Mouse (Mus musculus) midbrain, embryonic 16.5 days (tissue): ENCODE results near the gene Ankrd54. TPM values are rescaled to one million over a fixed set of nuclear protein-coding genes. Genes with fewer than 3 reads are reported as not detected.

Experiments used
- ATAC-seq: fragments of 200-750 bp; cut with Nextera tagmentation; 2 replicates; pipeline ENCODE4 v1.8.0; 2017; ENCODE audit warnings: moderate TSS enrichment
- H3K27ac ChIP-seq: fragments of 300-500 bp; sonication (generic); 2 replicates; pipeline ENCODE4 v1.5.1; 2014; ENCODE audit warnings: mild to moderate bottlenecking, low read length, mixed read lengths
- H3K27me3 ChIP-seq: fragments of 300-500 bp; sonication (generic); 2 replicates; pipeline ENCODE4 v1.6.1; 2014; ENCODE audit warnings: low read depth, low read length, mixed read lengths; ENCODE audit not compliant: control insufficient read depth, insufficient read depth
- H3K36me3 ChIP-seq: fragments of 300-500 bp; sonication (generic); 2 replicates; pipeline ENCODE4 v1.6.1; 2014; ENCODE audit warnings: mild to moderate bottlenecking, low read length, moderate library complexity, mixed read lengths; ENCODE audit not compliant: control insufficient read depth, insufficient read depth
- H3K4me1 ChIP-seq: fragments of 300-500 bp; sonication (generic); 2 replicates; pipeline ENCODE4 v1.6.1; 2014; ENCODE audit warnings: mild to moderate bottlenecking, low read length, mixed read lengths; ENCODE audit not compliant: control insufficient read depth, insufficient read depth
- H3K4me2 ChIP-seq: fragments of 300-500 bp; sonication (generic); 2 replicates; pipeline ENCODE4 v1.6.1; 2014; ENCODE audit warnings: mild to moderate bottlenecking, low read length, mixed read lengths
- H3K4me3 ChIP-seq: fragments of 300-500 bp; sonication (generic); 2 replicates; pipeline ENCODE4 v1.5.1; 2014; ENCODE audit warnings: low read depth, mild to moderate bottlenecking, low read length, moderate library complexity, mixed read lengths
- H3K9ac ChIP-seq: fragments of 300-500 bp; sonication (generic); 2 replicates; pipeline ENCODE4 v1.6.1; 2014; ENCODE audit warnings: low read depth, low read length, mixed read lengths
- H3K9me3 ChIP-seq: fragments of 300-500 bp; sonication (generic); replicated peaks from 2 replicates; pipeline ENCODE4 v1.6.1; 2014; ENCODE audit warnings: mild to moderate bottlenecking, low read length, mixed read lengths; ENCODE audit not compliant: control insufficient read depth, poor library complexity, severe bottlenecking
- WGBS: fragments of 180-500 bp; shearing (Covaris S2); extraction: QIAGEN DNeasy Blood & Tissue Kit; methylation state at CpG from one replicate; pipeline ENCODE4 v1.1.7; 2014; 5-methylcytosine and 5-hydroxymethylcytosine counted together
- polyA plus RNA-seq: library from polyadenylated mRNA; unstranded; fragments of >200 nt; fragmentation: Nextera tagmentation; extraction: Ambion mirVana; gene quantifications from 2 replicates; pipeline ENCODE4 v1.2.1, GENCODE M21; 2015

Ankrd54 gene
- polyA plus RNA-seq, 1 experiment from 2014 or later = 54.4 TPM

- WGBS = 83% methylated on average over 3 of the region's 3 CpGs
- H3K4me2 ChIP-seq = no peak overlapping the region
- H3K36me3 ChIP-seq = no peaks in the 10 kb centered on the region
- H3K9me3 ChIP-seq = no peaks in the 10 kb centered on the region
- no peak overlapping the region for H3K9ac ChIP-seq
- no peaks in the 10 kb centered on the region for H3K27me3 ChIP-seq
- no peak overlapping the region for H3K27ac ChIP-seq
- peaks cover 2% of the 10 kb centered on the region for H3K4me1 ChIP-seq
- no peak overlapping the region for H3K4me3 ChIP-seq
- ATAC-seq = no peak
Observed at GRCm38 (mm10) chr15:79068416-79068815, 5.7 kb upstream of the Ankrd54 start.

- ATAC-seq = no peak
- no peaks in the 10 kb centered on the region for H3K36me3 ChIP-seq
- no peak overlapping the region for H3K9ac ChIP-seq
- peaks cover 4% of the 10 kb centered on the region for H3K4me1 ChIP-seq
- H3K4me2 ChIP-seq = no peak overlapping the region
- no peaks in the 10 kb centered on the region for H3K9me3 ChIP-seq
- no peaks in the 10 kb centered on the region for H3K27me3 ChIP-seq
- 87% methylated on average over 3 of the region's 3 CpGs for WGBS
- no peak overlapping the region for H3K4me3 ChIP-seq
- no peak overlapping the region for H3K27ac ChIP-seq
Observed at GRCm38 (mm10) chr15:79067631-79068030, 4.9 kb upstream of the Ankrd54 start.

GRCm38 (mm10) chr15:79066276-79066675, 3.6 kb upstream of the Ankrd54 start:
- 48% methylated on average over 2 of the region's 2 CpGs for WGBS
- ATAC-seq = no peak

GRCm38 (mm10) chr15:79065086-79065770, 2.5 kb upstream of the Ankrd54 start:
- no peak overlapping the region for H3K4me3 ChIP-seq
- H3K9ac ChIP-seq = no peak overlapping the region
- H3K4me1 ChIP-seq = peaks cover 16% of the 10 kb centered on the region
- peaks cover 6% of the 10 kb centered on the region; the same call in 1 of the 2 replicates for H3K36me3 ChIP-seq
- H3K4me2 ChIP-seq = no peak overlapping the region
- no peak for ATAC-seq
- no peak overlapping the region for H3K27ac ChIP-seq
- 69% methylated on average over 8 of the region's 8 CpGs for WGBS
- H3K27me3 ChIP-seq = no peaks in the 10 kb centered on the region
- H3K9me3 ChIP-seq = no peaks in the 10 kb centered on the region

More at GRCm38 (mm10) chr15:79066276-79066675, 3.6 kb upstream of the Ankrd54 start:
- Histone ChIP-seq H3K27me3 (no peaks in the 10 kb centered on the region), H3K9ac (no peak overlapping the region), H3K9me3 (no peaks in the 10 kb centered on the region), H3K36me3 (no peaks in the 10 kb centered on the region), H3K4me1 (peaks cover 12% of the 10 kb centered on the region), H3K27ac (no peak overlapping the region), H3K4me2 (no peak overlapping the region), H3K4me3 (no peak overlapping the region)

GRCm38 (mm10) chr15:79063160-79063740, 557 bp upstream of the Ankrd54 start:
- Histone ChIP-seq H3K9me3 (no peaks in the 10 kb centered on the region), H3K4me1 (peaks cover 16% of the 10 kb centered on the region), H3K27ac (peak overlapping the region; percentile 58), H3K36me3 (peaks cover 15% of the 10 kb centered on the region), H3K4me3 (peak overlapping the region; percentile 35), H3K4me2 (peak overlapping the region; percentile 66), H3K9ac (peak overlapping the region; percentile 52), H3K27me3 (no peaks in the 10 kb centered on the region)
- ATAC-seq = no peak
- 10% methylated on average over 14 of the region's 14 CpGs for WGBS

GRCm38 (mm10) chr15:79060887-79061565, 1.7 kb downstream of the Ankrd54 start:
- no peak overlapping the region for H3K9ac ChIP-seq
- no peak overlapping the region for H3K4me2 ChIP-seq
- peaks cover 25% of the 10 kb centered on the region for H3K36me3 ChIP-seq
- H3K27ac ChIP-seq = no peak overlapping the region
- no peaks in the 10 kb centered on the region for H3K9me3 ChIP-seq
- H3K27me3 ChIP-seq = no peaks in the 10 kb centered on the region
- 85% methylated on average over 14 of the region's 14 CpGs for whole genome bisulfite sequencing
- no peak for ATAC-seq
- peaks cover 16% of the 10 kb centered on the region for H3K4me1 ChIP-seq
- no peak overlapping the region for H3K4me3 ChIP-seq

- no peak overlapping the region for H3K4me3 ChIP-seq
- ATAC-seq = no peak
- WGBS = 92% methylated on average over 6 of the region's 6 CpGs
- H3K27ac ChIP-seq = no peak overlapping the region
- H3K27me3 ChIP-seq = no peaks in the 10 kb centered on the region
- peaks cover 53% of the 10 kb centered on the region for H3K36me3 ChIP-seq
- no peaks in the 10 kb centered on the region for H3K9me3 ChIP-seq
- peaks cover 12% of the 10 kb centered on the region for H3K4me1 ChIP-seq
- no peak overlapping the region for H3K9ac ChIP-seq
- H3K4me2 ChIP-seq = no peak overlapping the region
Observed at GRCm38 (mm10) chr15:79057850-79058249, 4.8 kb downstream of the Ankrd54 start.

GRCm38 (mm10) chr15:79056601-79057000, 6.1 kb downstream of the Ankrd54 start:
- ATAC-seq = no peak
- H3K4me2 ChIP-seq = no peak overlapping the region
- peaks cover 6% of the 10 kb centered on the region for H3K4me1 ChIP-seq
- H3K9me3 ChIP-seq = no peaks in the 10 kb centered on the region
- H3K27me3 ChIP-seq = no peaks in the 10 kb centered on the region
- no peak overlapping the region for H3K4me3 ChIP-seq
- no peak overlapping the region for H3K27ac ChIP-seq
- no peak overlapping the region for H3K9ac ChIP-seq
- peaks cover 53% of the 10 kb centered on the region for H3K36me3 ChIP-seq
- WGBS = 91% methylated on average over 7 of the region's 7 CpGs

GRCm38 (mm10) chr15:79052366-79052765, 10.3 kb downstream of the Ankrd54 start:
- Histone ChIP-seq H3K27me3 (no peaks in the 10 kb centered on the region), H3K4me3 (no peak overlapping the region), H3K4me2 (no peak overlapping the region), H3K9me3 (no peaks in the 10 kb centered on the region), H3K36me3 (peaks cover 34% of the 10 kb centered on the region), H3K4me1 (no peaks in the 10 kb centered on the region), H3K27ac (no peak overlapping the region), H3K9ac (no peak overlapping the region)
- ATAC-seq = no peak
- 86% methylated on average over 2 of the region's 2 CpGs for WGBS
